Mouse (Mus musculus) embryonic facial prominence, embryonic 12.5 days (tissue): ENCODE data around the gene Btbd18. TPM values are rescaled to one million over a fixed set of nuclear protein-coding genes. Genes with fewer than 3 reads are reported as not detected.
"Not testable (repeated sequence)": the region's sequence is repeated elsewhere in the genome, so short reads cannot be mapped to it uniquely, and the experiment has no call there.

Experiments used
- ATAC-seq: fragments of 200-750 bp; cut with Nextera tagmentation; 2 replicates; pipeline ENCODE4 v1.8.0; 2017; ENCODE audit not compliant: insufficient number of reproducible peaks, insufficient read depth, low FRiP score, low TSS enrichment
- H3K27ac ChIP-seq: fragments of 300-500 bp; sonication (generic); 2 replicates; pipeline ENCODE4 v1.5.1; 2016; ENCODE audit warnings: mild to moderate bottlenecking
- H3K27me3 ChIP-seq: fragments of 300-500 bp; sonication (generic); 2 replicates; pipeline ENCODE4 v1.6.1; 2016; ENCODE audit warnings: mild to moderate bottlenecking, moderate library complexity
- H3K36me3 ChIP-seq: fragments of 300-500 bp; sonication (generic); 2 replicates; pipeline ENCODE4 v1.6.1; 2016; ENCODE audit warnings: mild to moderate bottlenecking
- H3K4me1 ChIP-seq: fragments of 300-500 bp; sonication (generic); 2 replicates; pipeline ENCODE4 v1.6.1; 2016
- H3K4me2 ChIP-seq: fragments of 300-500 bp; sonication (generic); replicated peaks from 2 replicates; pipeline ENCODE4 v1.6.1; 2016; ENCODE audit warnings: mild to moderate bottlenecking, moderate library complexity
- H3K4me3 ChIP-seq: fragments of 300-500 bp; sonication (generic); 2 replicates; pipeline ENCODE4 v1.5.1; 2016; ENCODE audit warnings: mild to moderate bottlenecking
- H3K9ac ChIP-seq: fragments of 300-500 bp; sonication (generic); 2 replicates; pipeline ENCODE4 v1.6.1; 2016; ENCODE audit warnings: mild to moderate bottlenecking, moderate library complexity
- H3K9me3 ChIP-seq: fragments of 300-500 bp; sonication (generic); 2 replicates; pipeline ENCODE4 v1.6.1; 2016; ENCODE audit warnings: mild to moderate bottlenecking, moderate library complexity
- WGBS: fragments of 180-500 bp; shearing (Covaris S2); methylation state at CpG from one replicate; pipeline ENCODE4 v1.1.7; 2016; 5-methylcytosine and 5-hydroxymethylcytosine counted together
- polyA plus RNA-seq: library from polyadenylated mRNA; unstranded; fragments of >200 nt; fragmentation: Nextera tagmentation; extraction: Ambion mirVana; gene quantifications from 2 replicates; pipeline ENCODE4 v1.2.1, GENCODE M21; 2016

Btbd18 gene
- polyA plus RNA-seq, 1 experiment from 2014 or later, result 0.36 TPM

DNA sequence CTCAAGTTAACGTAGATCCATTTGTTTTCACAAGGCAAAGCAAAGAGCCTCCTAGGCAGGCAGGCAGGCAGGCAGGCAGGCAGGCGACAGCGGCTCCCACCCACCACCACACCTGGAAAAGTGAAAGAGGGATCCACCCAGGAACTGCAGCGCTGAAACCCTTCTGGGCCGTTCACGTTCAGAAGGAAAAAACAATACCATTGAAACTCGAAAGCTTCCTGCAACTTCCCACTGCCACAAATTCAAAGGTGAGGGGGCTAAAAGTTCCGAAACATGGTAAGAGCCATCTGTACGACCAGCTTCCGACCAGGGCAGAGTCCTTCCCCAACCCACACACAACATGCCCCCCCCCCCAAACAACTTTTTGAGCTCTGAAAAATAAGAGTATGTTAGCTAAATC, 9.2 kb upstream of the Btbd18 start:
- Histone ChIP-seq H3K36me3 (no peaks in the 10 kb centered on the region), H3K4me2 (peak overlapping the region; percentile 83), H3K27ac (peak overlapping the region; percentile 96), H3K9ac (peak overlapping the region; percentile 85), H3K9me3 (no peaks in the 10 kb centered on the region), H3K27me3 (no peaks in the 10 kb centered on the region), H3K4me3 (peak overlapping the region; percentile 67), H3K4me1 (0 out of 2 replicates have a peak, but pooled peaks cover 8% of the 10 kb centered on the region)
- no peak for ATAC-seq
- 0% methylated on average over 10 of the region's 10 CpGs for WGBS

DNA sequence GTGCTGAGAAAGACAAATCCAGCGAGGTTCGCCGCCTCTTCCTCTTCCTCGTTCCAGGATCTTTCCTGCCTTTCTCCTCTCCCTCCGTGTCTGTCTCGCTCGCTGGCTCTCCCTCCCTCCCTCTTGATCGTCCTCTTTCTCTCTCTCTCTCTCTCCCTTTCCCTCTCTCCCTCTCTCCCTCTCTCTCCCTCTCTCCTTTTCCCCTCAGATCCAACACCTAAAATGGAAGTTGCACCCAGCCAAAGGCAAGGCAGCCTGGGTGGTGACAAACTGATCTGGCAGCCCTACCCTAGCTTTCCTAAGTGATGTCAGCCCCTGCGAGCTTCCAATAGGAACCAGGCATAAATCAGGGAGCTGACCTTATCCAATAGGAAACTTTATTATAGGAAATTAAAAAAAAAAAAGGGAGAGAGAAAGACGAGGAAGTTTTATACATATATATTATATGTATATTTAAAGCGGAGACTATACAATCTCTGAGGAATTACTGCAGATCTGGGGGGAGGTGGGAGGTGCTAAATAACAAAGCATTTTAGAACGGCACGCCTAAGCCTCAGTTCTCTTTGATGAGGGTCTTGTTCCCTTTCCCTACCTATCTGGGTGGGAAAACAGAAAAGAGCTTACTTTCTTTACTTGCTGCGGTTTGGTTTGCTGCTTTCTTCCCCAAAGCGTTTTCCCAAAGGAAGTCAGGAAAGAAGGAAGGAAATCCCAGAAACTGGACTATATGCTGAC, 8.2 kb upstream of the Btbd18 start, which contains the start of gene Ctnnd1:
TSS of gene Ctnnd1 (minus strand) at position 302 of the 732 bp plus-strand sequence.
- Histone ChIP-seq H3K27ac (peak within 1 kb of the TSS; percentile 96), H3K4me1 (0 out of 2 replicates have a peak, but pooled peaks cover 8% of the 10 kb centered on the region), H3K4me2 (peak within 1 kb of the TSS; percentile 83), H3K27me3 (no peaks in the 10 kb centered on the region), H3K4me3 (peak within 1 kb of the TSS; percentile 67), H3K9me3 (no peaks in the 10 kb centered on the region), H3K9ac (peak within 1 kb of the TSS; percentile 85), H3K36me3 (no peaks in the 10 kb centered on the region)
- ATAC-seq, result peak; percentile 97
- 0% methylated on average over 15 of the region's 15 CpGs for WGBS

DNA sequence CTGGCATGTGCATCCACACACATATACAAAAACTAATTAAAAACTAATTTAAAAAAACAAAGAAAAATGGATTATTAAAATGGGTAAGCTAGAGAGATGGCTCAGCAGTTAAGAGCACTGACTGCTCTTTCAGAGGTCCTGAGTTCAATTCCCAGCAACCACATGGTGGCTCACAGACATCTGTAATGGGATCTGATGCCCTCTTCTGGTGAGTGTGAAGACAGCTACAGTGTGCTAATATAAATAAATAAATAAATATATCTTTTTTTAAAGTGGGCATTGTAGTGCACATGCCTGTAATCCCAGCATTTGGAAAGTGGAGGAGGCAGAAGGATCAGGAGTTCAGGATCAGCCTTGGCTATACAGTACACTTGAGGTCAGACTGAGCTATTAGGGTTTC, 5.5 kb upstream of the Btbd18 start:
- Histone ChIP-seq H3K36me3 (no peaks in the 10 kb centered on the region), H3K4me3 (no peak overlapping the region), H3K4me1 (0 out of 2 replicates have a peak, but pooled peaks cover 2% of the 10 kb centered on the region), H3K4me2 (no peak overlapping the region), H3K9me3 (no peaks in the 10 kb centered on the region), H3K27me3 (no peaks in the 10 kb centered on the region), H3K27ac (no peak overlapping the region), H3K9ac (no peak overlapping the region)
- ATAC-seq, result no peak

DNA sequence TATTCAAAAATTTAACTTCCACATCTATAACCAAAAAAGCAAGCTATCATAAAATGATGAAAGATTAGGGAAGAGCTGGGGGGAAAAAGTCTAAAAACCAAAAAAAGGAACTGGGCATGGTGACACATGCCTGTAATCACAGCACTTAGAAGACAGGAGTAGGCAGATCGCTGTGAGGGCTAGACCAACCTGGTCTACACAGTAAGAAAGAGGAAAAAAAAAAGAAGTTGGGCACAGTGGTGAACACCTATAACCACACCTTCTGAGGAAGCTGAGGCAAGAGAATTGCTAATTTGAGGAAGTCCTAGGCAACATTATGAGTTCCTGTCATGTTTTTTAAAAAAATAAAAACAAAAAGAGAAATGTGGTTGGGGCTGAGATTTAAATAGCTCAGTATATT, 3.0 kb upstream of the Btbd18 start:
- H3K9me3 ChIP-seq, result no peaks in the 10 kb centered on the region
- ATAC-seq, result no peak
- no peak overlapping the region for H3K4me2 ChIP-seq
- no peaks in the 10 kb centered on the region for H3K36me3 ChIP-seq
- no peak overlapping the region for H3K9ac ChIP-seq
- no peaks in the 10 kb centered on the region for H3K4me1 ChIP-seq
- WGBS, result 53% methylated on average over 1 of the region's 1 CpGs
- no peaks in the 10 kb centered on the region for H3K27me3 ChIP-seq
- no peak overlapping the region for H3K4me3 ChIP-seq
- H3K27ac ChIP-seq, result no peak overlapping the region

DNA sequence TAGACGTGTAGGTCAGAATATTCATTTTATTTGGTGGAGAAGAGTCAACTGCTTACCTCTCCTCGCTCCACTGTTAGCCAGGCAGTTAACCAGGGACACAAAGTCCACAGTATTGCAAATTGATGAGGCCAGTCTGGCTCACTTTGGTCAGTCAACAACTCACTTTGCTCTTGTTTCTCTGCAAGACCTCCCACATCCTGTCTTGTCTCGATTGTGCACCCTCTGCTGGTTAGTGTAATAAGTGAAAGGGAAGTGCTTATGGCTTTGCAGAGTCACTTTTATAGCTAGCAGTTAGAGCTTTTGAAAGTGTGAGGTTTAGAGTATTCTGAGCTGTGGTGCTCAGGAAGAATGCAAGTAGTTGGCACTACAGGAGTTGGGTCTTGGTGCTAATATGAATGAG, 1.4 kb downstream of the Btbd18 start:
- Histone ChIP-seq H3K36me3 (no peaks in the 10 kb centered on the region), H3K4me2 (no peak overlapping the region), H3K9ac (no peak overlapping the region), H3K27me3 (no peaks in the 10 kb centered on the region), H3K4me1 (no peaks in the 10 kb centered on the region), H3K4me3 (no peak overlapping the region), H3K27ac (no peak overlapping the region), H3K9me3 (no peaks in the 10 kb centered on the region)
- WGBS, result 66% methylated on average over 3 of the region's 3 CpGs
- ATAC-seq, result no peak

DNA sequence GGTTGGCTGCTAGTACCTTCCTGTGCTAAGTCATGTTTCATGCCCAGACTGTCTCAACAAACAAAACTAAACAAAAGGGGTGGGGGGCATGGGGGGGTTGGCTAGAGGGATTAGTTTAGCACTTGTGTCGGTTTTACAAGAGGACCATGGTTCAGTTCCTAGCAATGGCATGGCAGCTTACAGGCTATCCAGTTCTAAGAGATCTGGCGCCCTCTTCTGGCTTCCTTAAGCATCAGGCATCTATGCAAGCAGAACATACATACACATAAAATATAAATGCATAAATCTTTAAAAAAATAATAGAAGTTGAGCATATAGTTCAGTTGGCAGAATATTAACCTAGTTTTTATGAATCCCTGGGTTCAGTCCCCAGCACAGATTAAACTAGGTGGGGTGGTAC, 4.0 kb downstream of the Btbd18 start:
- Histone ChIP-seq H3K36me3 (no peaks in the 10 kb centered on the region), H3K9ac (no peak overlapping the region), H3K27ac (no peak overlapping the region), H3K4me2 (no peak overlapping the region), H3K4me1 (no peaks in the 10 kb centered on the region), H3K9me3 (no peaks in the 10 kb centered on the region), H3K27me3 (no peaks in the 10 kb centered on the region), H3K4me3 (no peak overlapping the region)
- WGBS, result 28% methylated on average over 2 of the region's 2 CpGs
- no peak for ATAC-seq

DNA sequence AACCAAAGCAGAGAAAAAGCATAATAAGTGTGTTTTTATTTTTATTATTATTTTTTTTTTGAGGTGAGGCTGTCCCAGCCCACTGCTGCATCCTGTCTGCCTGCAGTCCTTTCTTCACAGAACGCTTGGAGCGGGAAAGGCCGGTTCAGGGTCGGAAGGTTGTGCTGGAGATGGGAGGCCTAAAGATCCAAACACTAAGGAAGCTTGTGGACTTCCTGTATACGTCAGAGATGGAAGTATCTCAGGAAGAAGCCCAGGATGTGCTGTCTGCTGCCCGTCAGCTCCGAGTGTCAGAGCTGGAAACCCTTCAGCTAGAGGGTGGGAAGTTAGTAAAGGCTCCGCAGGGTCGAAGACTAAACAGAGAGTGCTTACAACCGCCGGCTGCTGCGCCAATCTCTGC, 7.2 kb downstream of the Btbd18 start:
- ATAC-seq, result no peak
- no peaks in the 10 kb centered on the region for H3K27me3 ChIP-seq
- peaks cover 4% of the 10 kb centered on the region; the same call in 1 of the 2 replicates for H3K4me1 ChIP-seq
- H3K9ac ChIP-seq, result no peak overlapping the region
- WGBS, result 61% methylated on average over 12 of the region's 12 CpGs
- H3K4me2 ChIP-seq, result no peak overlapping the region
- no peaks in the 10 kb centered on the region for H3K9me3 ChIP-seq
- H3K36me3 ChIP-seq, result peaks cover 14% of the 10 kb centered on the region
- no peak overlapping the region for H3K27ac ChIP-seq
- no peak overlapping the region for H3K4me3 ChIP-seq

DNA sequence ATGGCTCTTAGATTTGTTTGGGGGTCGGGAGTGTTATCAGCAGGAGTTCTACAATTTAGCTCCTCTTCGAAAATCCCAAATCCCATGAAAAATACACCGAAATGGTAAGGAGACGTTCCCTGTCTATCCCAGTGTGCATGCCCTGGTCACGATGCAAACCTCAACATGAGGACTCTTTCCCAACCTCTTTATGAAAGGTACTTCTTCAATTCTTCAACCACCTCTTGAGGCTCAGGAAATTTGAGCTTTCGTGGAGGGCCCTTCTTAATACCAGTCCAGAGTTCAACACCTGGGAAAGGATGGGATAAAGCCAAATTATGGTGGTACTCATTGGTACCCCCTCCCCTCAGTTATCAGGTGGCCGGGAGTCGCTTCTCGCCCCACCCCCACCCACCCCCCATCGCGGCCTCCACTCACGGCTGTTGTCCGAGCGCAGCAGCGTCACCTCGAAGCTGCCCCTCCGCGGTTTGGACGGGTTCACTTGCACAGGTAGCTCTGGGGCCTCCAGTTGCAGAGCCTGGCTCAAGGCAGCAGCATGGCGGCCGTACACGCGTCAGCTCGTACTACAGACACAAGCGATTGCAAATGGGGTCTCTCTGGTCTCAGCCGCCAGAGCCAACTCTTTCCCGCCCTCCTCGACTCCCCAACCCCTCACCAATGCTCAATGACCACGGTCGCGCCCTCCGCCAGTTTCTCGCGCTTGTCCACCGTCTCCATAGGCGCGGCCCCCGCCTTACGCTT, 11.1 kb downstream of the Btbd18 start:
- Histone ChIP-seq H3K27me3 (no peaks in the 10 kb centered on the region), H3K4me3 (peak overlapping the region; percentile 90), H3K4me1 (peaks cover 4% of the 10 kb centered on the region; the same call in 1 of the 2 replicates), H3K27ac (peak overlapping the region; percentile 97), H3K9me3 (no peaks in the 10 kb centered on the region), H3K4me2 (peak overlapping the region; percentile 62), H3K36me3 (peaks cover 37% of the 10 kb centered on the region), H3K9ac (peak overlapping the region; percentile 91)
- WGBS, result 3% methylated on average over 39 of the region's 39 CpGs
- ATAC-seq, result peak; percentile 77

DNA sequence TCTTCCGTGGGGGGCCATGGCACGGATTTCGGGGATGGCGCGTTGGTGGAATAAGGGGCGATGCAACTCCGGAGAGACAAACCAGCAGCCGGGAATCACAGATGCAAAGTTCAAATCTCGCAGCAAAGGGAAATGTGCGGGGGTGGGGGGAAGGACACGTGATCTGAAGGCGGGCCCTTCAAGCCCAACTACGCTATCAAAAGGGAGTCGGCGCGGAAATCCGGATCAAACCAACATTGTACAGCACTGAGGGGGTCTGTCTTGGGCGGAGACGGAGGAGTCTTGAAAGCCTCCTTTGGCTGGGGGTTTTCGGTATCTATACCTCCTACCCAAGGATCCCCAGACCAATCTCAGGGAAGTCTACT, 11.7 kb downstream of the Btbd18 start, which contains the start of gene Selenoh:
TSS of gene Selenoh (minus strand) at position 202 of the 365 bp plus-strand sequence.
- H3K36me3 ChIP-seq, result peaks cover 43% of the 10 kb centered on the region
- peaks cover 4% of the 10 kb centered on the region; the same call in 1 of the 2 replicates for H3K4me1 ChIP-seq
- peak within 1 kb of the TSS; percentile 91 for H3K9ac ChIP-seq
- H3K27ac ChIP-seq, result peak within 1 kb of the TSS; percentile 97
- no peaks in the 10 kb centered on the region for H3K27me3 ChIP-seq
- WGBS, result under 1% methylated on average over 20 of the region's 20 CpGs
- peak within 1 kb of the TSS; percentile 90 for H3K4me3 ChIP-seq
- H3K9me3 ChIP-seq, result no peaks in the 10 kb centered on the region
- ATAC-seq, result peak; percentile 96
- peak within 1 kb of the TSS; percentile 62 for H3K4me2 ChIP-seq

DNA sequence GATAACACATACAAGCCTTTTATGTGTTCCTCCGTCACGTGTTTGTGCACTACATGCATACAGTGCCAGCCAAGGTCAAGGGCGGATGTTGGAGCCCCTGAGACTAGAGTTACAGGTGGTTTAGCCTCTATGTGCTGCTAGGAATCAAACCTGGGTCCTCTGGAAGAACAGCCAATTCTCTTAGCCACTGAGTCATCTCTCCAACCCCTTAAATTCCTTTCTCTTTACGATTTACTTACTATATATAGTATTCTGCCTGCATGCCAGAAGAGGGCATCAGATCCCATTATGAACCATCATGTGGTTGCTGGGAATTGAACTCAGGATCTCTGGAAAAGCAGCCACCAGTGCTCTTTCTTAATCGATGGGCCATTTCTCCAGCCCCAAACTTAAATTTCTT, 12.7 kb downstream of the Btbd18 start:
- peak overlapping the region; percentile 62 for H3K4me2 ChIP-seq
- not testable (repeated sequence) for H3K4me1 ChIP-seq, H3K9me3 ChIP-seq, H3K4me3 ChIP-seq, H3K9ac ChIP-seq, ATAC-seq, H3K27ac ChIP-seq, H3K27me3 ChIP-seq
- peaks cover 48% of the 10 kb centered on the region for H3K36me3 ChIP-seq
- 65% methylated on average over 4 of the region's 5 CpGs for WGBS

DNA sequence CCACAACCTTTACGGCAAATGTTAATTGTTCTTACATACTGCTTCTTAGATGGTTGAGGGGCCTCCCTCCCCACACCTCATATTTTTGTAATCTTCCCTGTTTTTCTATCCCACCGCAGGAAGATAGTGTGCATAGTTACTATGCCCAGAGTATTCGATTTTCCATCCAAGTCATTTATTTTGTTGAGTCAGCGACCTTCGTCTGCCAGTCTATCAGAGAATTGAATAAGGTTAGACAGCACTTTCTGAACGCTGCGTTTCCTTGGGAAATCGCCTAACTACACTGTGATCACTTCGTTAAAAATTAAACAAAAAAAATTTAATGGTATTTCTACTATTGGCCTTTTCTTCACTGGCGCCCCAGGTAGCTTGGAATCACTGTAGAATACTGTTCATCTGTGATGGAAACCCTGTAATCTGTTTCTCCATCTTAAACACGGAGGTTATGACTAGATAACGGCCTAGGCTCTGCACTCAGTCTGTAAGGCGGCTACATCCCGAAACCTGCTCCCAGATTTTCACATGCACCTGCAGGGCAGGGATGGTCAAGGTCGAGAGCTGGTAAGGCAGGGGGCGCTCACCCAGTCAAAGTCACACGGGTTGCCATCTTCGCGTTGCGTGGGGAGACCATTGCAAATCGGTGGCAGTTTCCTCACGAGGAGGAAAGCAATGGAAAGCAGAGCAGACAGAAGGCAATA, 18.5 kb downstream of the Btbd18 start:
- peaks cover 16% of the 10 kb centered on the region for H3K4me1 ChIP-seq
- no peaks in the 10 kb centered on the region for H3K9me3 ChIP-seq
- peak overlapping the region; percentile 80 for H3K4me3 ChIP-seq
- peak overlapping the region; percentile 61 for H3K9ac ChIP-seq
- H3K27me3 ChIP-seq, result no peaks in the 10 kb centered on the region
- peak; percentile 36 for ATAC-seq
- peak overlapping the region; percentile 73 for H3K4me2 ChIP-seq
- peak overlapping the region; percentile 41; the same call in 1 of the 2 replicates for H3K27ac ChIP-seq
- H3K36me3 ChIP-seq, result peaks cover 45% of the 10 kb centered on the region
- WGBS, result 10% methylated on average over 22 of the region's 22 CpGs
